Mouse (Mus musculus) midbrain, embryonic 10.5 days (tissue): ENCODE data around the gene Cry1. TPM values are rescaled to one million over a fixed set of nuclear protein-coding genes. Genes with fewer than 3 reads are reported as not detected.

ENCODE experiments used
- DNase-seq: peaks from one replicate; pipeline ENCODE4 v3.0.0-alpha.2; 2017; ENCODE audit warnings: low spot score
- H3K27ac ChIP-seq: fragments of 300-500 bp; sonication (generic); replicated peaks from 2 replicates; pipeline ENCODE4 v1.5.1; 2016; ENCODE audit warnings: mild to moderate bottlenecking
- H3K27me3 ChIP-seq: fragments of 300-500 bp; sonication (generic); 2 replicates; pipeline ENCODE4 v1.6.1; 2016; ENCODE audit warnings: low read depth, mild to moderate bottlenecking; ENCODE audit not compliant: poor library complexity, severe bottlenecking
- H3K36me3 ChIP-seq: fragments of 300-500 bp; sonication (generic); 2 replicates; pipeline ENCODE4 v1.6.1; 2016; ENCODE audit warnings: mild to moderate bottlenecking, moderate library complexity
- H3K4me1 ChIP-seq: fragments of 300-500 bp; sonication (generic); 2 replicates; pipeline ENCODE4 v1.6.1; 2016
- H3K4me3 ChIP-seq: fragments of 300-500 bp; sonication (generic); 2 replicates; pipeline ENCODE4 v1.5.1; 2016; ENCODE audit warnings: mild to moderate bottlenecking, moderate library complexity
- H3K9me3 ChIP-seq: fragments of 300-500 bp; sonication (generic); replicated peaks from 2 replicates; pipeline ENCODE4 v1.6.1; 2016; ENCODE audit warnings: mild to moderate bottlenecking
- WGBS: fragments of 180-500 bp; shearing (Covaris S2); methylation state at CpG from one replicate; pipeline ENCODE4 v1.1.7; 2016; 5-methylcytosine and 5-hydroxymethylcytosine counted together
- polyA plus RNA-seq: library from polyadenylated mRNA; unstranded; fragments of >200 nt; fragmentation: Nextera tagmentation; extraction: Ambion mirVana; gene quantifications from 2 replicates; pipeline ENCODE4 v1.2.1, GENCODE M21; 2016

The Cry1 gene
- polyA plus RNA-seq, 1 experiment from 2014 or later = 35.9 TPM

DNA sequence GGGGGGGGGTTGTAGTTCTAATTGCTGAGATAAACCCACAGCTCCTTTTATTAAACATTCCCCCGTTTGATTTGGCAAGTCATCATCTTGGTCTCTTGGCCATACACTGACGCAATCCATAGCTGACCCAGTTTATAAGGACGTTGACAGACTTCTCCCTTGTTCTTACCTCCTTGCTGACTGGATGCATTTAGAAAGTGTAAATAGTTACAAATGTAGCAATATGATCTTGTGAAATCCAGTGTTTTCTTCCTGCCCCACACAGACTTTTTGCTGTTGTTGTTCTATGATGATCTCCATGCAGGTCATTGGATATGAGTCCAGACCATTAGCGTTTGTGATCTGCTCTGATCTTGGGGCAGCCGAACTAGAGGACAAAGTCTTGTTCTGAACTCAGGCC is 5.1 kb upstream of the Cry1 start:
- 92% methylated on average over 5 of the region's 5 CpGs for WGBS
- Histone ChIP-seq H3K4me3 (no peak overlapping the region), H3K27ac (no peak overlapping the region), H3K4me1 (0 out of 2 replicates have a peak, but pooled peaks cover 6% of the 10 kb centered on the region), H3K36me3 (no peaks in the 10 kb centered on the region), H3K27me3 (no peaks in the 10 kb centered on the region), H3K9me3 (no peaks in the 10 kb centered on the region)
- DNase-seq = no peak

DNA sequence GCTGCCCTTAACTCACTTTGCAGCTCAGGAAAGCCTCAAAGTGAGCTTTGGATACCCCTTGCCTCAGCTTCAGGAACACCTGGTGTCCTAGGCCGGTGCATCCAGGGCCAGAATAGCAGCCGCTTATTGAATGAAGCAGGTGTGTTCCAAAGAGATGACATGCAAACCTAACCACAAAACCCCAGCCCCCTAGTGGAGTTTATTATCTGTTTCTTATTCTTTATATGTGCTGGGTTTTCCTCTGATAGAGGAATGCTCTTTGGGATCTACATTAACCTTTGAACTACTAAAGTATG is 1.6 kb upstream of the Cry1 start:
- no peaks in the 10 kb centered on the region for H3K36me3 ChIP-seq
- H3K27ac ChIP-seq = no peak overlapping the region
- H3K9me3 ChIP-seq = no peaks in the 10 kb centered on the region
- no peaks in the 10 kb centered on the region for H3K27me3 ChIP-seq
- whole genome bisulfite sequencing = 96% methylated on average over 2 of the region's 2 CpGs
- H3K4me1 ChIP-seq = peaks cover 22% of the 10 kb centered on the region
- H3K4me3 ChIP-seq = no peak overlapping the region
- no peak for DNase-seq

GRCm38 (mm10) chr10:85185639-85186498 is 1.0 kb upstream of the Cry1 start:
- peak overlapping the region; percentile 75 for H3K4me3 ChIP-seq
- peak; percentile 17 for DNase-seq
- no peaks in the 10 kb centered on the region for H3K36me3 ChIP-seq
- peak overlapping the region; percentile 97 for H3K27ac ChIP-seq
- 35% methylated on average over 14 of the region's 14 CpGs for WGBS
- no peaks in the 10 kb centered on the region for H3K27me3 ChIP-seq
- no peaks in the 10 kb centered on the region for H3K9me3 ChIP-seq
- H3K4me1 ChIP-seq = peaks cover 22% of the 10 kb centered on the region

DNA sequence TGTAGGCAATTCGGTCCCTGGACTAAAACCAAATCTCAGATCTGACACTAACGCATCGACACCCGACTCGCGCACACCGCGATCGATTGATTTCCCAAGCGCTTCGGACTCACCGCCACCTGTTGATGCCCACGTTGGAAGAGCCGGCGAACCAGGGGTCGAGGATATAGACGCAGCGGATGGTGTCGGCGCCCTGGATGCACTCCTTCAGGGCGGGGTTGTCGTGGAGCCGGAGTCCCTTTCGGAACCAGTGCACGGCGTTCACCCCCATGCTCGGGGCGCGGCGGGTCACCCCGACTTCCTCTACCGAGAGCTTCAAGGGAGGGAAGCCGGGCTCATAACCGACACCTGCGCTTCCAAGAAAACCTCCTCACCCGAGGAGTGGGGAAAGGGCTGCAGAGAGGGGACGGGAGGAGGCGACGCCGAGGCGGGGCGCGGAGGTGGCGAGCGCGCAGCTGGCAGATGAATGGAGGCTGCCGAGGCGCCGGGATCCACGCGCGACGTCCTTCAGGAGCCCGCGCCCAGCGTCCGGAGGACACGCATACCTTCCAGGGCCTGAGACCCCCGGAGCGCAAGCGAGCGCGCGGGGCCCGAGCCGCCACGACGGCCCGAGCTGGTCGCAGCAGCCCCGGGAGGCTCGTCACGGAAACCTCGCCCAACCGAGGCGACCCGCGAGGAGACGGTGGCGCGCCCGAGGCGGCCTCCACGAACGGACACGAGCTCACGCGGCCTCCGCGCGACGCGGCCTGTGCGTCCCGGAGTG is 482 bp downstream of the Cry1 start:
- peak overlapping the region; percentile 75 for H3K4me3 ChIP-seq
- under 1% methylated on average over 94 of the region's 95 CpGs for WGBS
- DNase-seq = no peak
- no peaks in the 10 kb centered on the region for H3K27me3 ChIP-seq
- peaks cover 22% of the 10 kb centered on the region for H3K4me1 ChIP-seq
- H3K36me3 ChIP-seq = no peaks in the 10 kb centered on the region
- no peaks in the 10 kb centered on the region for H3K9me3 ChIP-seq
- H3K27ac ChIP-seq = peak overlapping the region; percentile 97

DNA sequence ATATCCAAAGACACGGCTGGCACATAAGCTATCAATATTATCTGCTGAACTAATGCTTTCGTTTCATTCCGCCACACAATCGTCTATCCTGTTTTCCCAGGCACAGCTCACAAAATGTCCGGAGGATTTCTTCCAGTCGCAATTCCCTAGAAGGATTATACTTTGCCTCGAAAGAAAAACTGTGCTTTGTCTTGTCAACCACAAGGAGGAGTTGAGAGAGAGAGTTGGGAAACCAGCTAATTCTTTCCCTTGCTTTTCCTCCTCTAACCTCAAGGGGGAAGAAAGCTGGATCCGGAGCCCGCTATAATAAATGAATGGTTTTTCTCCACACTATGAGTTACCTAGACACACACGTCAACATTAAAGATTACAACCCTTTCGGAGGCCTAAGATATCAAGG is 1.2 kb downstream of the Cry1 start:
- Histone ChIP-seq H3K36me3 (no peaks in the 10 kb centered on the region), H3K27me3 (no peaks in the 10 kb centered on the region), H3K4me3 (peak overlapping the region; percentile 75), H3K27ac (0 out of 2 replicates have a peak overlapping the region, but pooled peaks have one; percentile 4), H3K9me3 (no peaks in the 10 kb centered on the region), H3K4me1 (peaks cover 22% of the 10 kb centered on the region)
- 3% methylated on average over 11 of the region's 11 CpGs for WGBS
- DNase-seq = peak; percentile 34

DNA sequence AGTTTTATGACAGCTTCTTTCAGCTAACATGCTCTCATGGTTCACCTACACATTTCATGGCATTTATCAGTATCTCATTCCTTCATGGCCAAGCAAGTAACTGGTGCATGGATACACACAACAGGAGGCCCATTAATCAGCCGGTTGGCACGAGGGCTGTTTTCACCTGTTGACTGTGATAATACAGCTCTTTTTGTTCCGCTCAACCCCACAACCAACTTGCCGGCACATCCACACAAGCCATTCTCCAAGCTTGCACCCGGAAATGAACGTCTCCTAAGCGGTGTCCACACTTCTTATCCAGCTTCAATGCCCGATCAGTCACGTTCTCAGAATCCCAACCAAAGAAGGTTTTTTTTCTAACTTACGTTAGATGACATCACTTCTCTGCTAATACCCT is 2.1 kb downstream of the Cry1 start:
- H3K36me3 ChIP-seq = no peaks in the 10 kb centered on the region
- no peak for DNase-seq
- no peaks in the 10 kb centered on the region for H3K27me3 ChIP-seq
- peak overlapping the region; percentile 75 for H3K4me3 ChIP-seq
- no peaks in the 10 kb centered on the region for H3K9me3 ChIP-seq
- peaks cover 22% of the 10 kb centered on the region for H3K4me1 ChIP-seq
- WGBS = 93% methylated on average over 10 of the region's 10 CpGs
- no peak overlapping the region for H3K27ac ChIP-seq

DNA sequence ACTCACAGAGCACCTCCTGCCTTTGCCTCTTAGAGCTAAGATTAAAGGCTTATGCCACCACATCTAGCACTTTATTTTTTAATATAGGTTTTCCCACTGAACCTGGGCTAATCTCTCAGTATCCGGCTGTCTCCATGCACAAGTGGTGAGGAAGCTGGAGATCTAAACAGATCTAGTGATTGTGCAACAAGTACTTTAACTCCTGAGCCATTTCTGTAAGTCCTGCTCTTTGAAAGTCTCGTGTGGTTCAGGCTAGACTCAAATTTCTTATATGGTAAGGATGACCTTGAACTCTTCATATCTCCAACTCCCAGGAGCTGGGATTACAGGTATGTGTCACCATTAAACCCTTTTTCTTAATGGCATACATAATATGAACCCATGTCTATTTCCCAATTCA is 8.2 kb downstream of the Cry1 start:
- 87% methylated on average over 2 of the region's 2 CpGs for WGBS
- Histone ChIP-seq H3K36me3 (no peaks in the 10 kb centered on the region), H3K9me3 (no peaks in the 10 kb centered on the region), H3K4me3 (no peak overlapping the region), H3K4me1 (no peaks in the 10 kb centered on the region), H3K27me3 (no peaks in the 10 kb centered on the region), H3K27ac (no peak overlapping the region)
- no peak for DNase-seq

DNA sequence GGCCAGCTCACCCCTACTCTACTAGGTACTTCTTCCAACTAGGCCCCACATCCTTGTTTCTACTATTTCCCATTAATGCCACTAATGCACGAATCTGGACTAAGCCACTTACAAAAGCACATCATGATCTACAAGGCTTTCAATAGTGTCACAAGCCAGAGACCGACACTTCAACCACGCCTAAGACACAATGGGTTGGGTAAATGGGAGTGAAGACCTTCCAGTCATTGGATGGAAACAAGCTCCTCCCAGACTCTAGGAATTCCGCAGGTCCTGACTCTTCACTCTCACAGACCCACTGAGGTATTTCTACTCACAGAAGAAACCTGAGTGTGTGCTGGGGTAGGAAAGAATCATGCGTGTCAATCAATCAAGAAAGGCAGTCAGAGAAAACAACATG is 19.6 kb downstream of the Cry1 start:
- 0 out of 2 replicates have a peak, but pooled peaks cover 2% of the 10 kb centered on the region for H3K36me3 ChIP-seq

GRCm38 (mm10) chr10:85164791-85165190 is 20.1 kb downstream of the Cry1 start:
- no peaks in the 10 kb centered on the region for H3K27me3 ChIP-seq
- no peaks in the 10 kb centered on the region for H3K36me3 ChIP-seq
- H3K4me3 ChIP-seq = no peak overlapping the region
- no peak for DNase-seq
- H3K27ac ChIP-seq = no peak overlapping the region
- H3K4me1 ChIP-seq = peaks cover 10% of the 10 kb centered on the region
- no peaks in the 10 kb centered on the region for H3K9me3 ChIP-seq
- 96% methylated on average over 13 of the region's 13 CpGs for WGBS

More for the DNA sequence above, 19.6 kb downstream of the Cry1 start:
- no peaks in the 10 kb centered on the region for H3K27me3 ChIP-seq
- no peak for DNase-seq
- no peak overlapping the region for H3K4me3 ChIP-seq
- WGBS = 79% methylated on average over 5 of the region's 5 CpGs
- H3K9me3 ChIP-seq = no peaks in the 10 kb centered on the region
- H3K4me1 ChIP-seq = peaks cover 10% of the 10 kb centered on the region
- no peak overlapping the region for H3K27ac ChIP-seq

DNA sequence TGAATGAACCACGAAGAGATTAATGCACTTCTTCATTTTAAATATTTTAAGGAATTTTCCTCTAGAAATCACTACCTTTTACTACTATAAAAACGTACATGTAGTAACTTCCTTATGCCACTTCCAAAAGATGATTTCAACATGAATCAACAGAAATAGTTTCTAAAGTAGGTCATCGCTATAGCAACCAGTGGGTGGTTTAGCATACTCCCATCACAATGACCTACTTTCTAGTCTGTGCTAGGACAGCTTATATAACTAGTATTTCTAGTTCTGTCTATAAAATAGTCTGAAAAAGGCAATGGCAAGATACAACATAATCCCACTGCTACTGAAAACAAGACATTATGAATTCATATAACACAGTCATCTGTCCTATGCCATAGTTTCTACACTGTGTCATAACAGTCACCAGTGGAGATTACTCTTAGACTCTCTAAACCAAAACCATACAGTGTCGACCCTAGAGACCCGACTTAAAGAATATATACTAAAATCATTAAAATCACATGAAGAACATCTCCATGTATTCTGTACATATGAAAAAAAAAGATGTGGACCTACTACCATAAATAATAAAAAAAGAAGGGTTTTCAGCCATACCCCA is 23.0 kb downstream of the Cry1 start:
- 88% methylated on average over 5 of the region's 5 CpGs for WGBS
- Histone ChIP-seq H3K36me3 (no peaks in the 10 kb centered on the region), H3K4me3 (no peak overlapping the region), H3K4me1 (peaks cover 10% of the 10 kb centered on the region), H3K27ac (no peak overlapping the region), H3K9me3 (no peaks in the 10 kb centered on the region), H3K27me3 (no peaks in the 10 kb centered on the region)
- no peak for DNase-seq

DNA sequence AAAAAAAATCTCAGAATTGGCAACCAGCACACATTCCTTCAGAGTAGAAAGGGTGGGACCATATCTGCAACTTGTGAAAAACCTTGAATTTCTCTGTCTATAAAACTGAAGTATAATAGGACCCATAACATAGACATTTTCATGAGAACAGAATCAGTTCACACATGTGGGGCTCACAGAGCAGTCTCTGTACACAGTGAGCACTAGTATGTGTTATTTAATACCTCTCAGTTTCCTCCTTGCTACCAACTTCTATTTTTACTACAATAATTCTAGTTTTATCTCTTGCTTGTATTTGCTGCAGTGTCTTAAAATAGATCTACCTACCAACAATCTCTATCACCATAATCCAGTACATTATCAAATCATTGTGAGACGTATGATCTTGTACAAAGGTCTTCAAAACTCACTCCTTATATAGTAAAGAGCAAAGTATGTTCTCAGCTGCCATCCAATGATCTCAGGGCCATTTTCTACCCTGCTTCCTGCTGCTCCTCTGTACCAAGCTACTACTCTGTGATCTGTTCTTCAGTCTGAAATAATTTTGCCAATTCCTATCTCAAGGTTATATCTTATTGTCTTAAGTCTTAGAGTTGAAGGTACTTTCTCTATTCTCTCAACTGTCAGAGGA is 24.8 kb downstream of the Cry1 start:
- H3K4me1 ChIP-seq = peaks cover 10% of the 10 kb centered on the region
- 96% methylated on average over 1 of the region's 1 CpGs for WGBS
- no peaks in the 10 kb centered on the region for H3K9me3 ChIP-seq
- H3K4me3 ChIP-seq = no peak overlapping the region
- H3K27ac ChIP-seq = no peak overlapping the region
- DNase-seq = no peak
- H3K36me3 ChIP-seq = no peaks in the 10 kb centered on the region
- no peaks in the 10 kb centered on the region for H3K27me3 ChIP-seq

DNA sequence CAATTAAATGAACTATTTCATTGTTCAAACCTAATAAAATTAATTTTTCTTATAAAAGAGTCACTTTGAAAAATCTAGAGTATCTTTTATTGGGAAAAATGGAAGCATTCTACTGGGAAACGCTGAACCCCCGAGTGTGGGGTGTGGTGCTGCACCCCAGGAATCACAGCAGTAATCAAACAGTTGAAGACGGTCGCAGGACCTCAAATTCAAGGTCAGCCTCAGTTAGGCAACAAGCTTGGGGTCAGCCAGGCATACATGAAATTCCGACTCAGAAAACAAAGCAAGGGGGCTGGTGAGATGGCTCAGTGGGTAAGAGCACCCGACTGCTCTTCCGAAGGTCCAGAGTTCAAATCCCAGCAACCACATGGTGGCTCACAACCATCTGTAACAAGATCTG is 27.4 kb downstream of the Cry1 start:
- no peaks in the 10 kb centered on the region for H3K27me3 ChIP-seq
- no peak overlapping the region for H3K4me3 ChIP-seq
- no peak for DNase-seq
- peaks cover 10% of the 10 kb centered on the region for H3K4me1 ChIP-seq
- H3K27ac ChIP-seq = no peak overlapping the region
- no peaks in the 10 kb centered on the region for H3K9me3 ChIP-seq
- H3K36me3 ChIP-seq = 0 out of 2 replicates have a peak, but pooled peaks cover 3% of the 10 kb centered on the region
- WGBS = 90% methylated on average over 7 of the region's 7 CpGs
